Mouse (Mus musculus) CD4-positive, CD25-positive, alpha-beta regulatory T cell, adult 4 months (primary cell): ENCODE results near the gene Bscl2. TPM values are rescaled to one million over a fixed set of nuclear protein-coding genes. Genes with fewer than 3 reads are reported as not detected.
"Not testable (repeated sequence)": the region's sequence is repeated elsewhere in the genome, so short reads cannot be mapped to it uniquely, and the experiment has no call there.

Experiments
- ATAC-seq: one replicate; pipeline ENCODE4 v1.8.0; 2017
- polyA plus RNA-seq, 2 experiments: library from polyadenylated mRNA; unstranded; fragments of 100-300 nt; shearing (Covaris generic); gene quantifications; one replicate each; pipeline ENCODE4 v1.2.1; 2017

The Bscl2 gene
- polyA plus RNA-seq, 2 experiments from 2014 or later, result 86.8 to 98.9 TPM

GRCm38 (mm10) chr19:8831262-8831661, 6.0 kb upstream of the Bscl2 start:
- no peak for ATAC-seq

DNA sequence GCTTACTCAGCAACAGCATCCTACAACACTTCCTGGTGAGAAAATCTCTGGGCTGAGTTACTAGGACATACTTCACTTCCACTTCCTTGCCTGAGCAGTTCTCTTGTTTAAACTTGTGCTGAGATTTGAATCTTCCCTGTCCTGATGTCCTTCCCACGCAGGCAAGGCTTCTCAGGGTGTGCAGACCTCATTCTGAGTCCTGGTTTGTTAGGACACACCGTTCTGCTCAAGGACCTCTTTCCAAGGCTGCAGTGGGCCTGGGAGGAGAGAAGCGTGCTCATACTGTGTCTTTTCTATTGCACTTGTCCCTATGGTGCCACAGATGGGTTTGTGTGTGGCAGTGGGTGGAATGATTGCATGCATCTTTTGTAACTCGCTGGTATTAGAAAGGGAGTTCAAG, 4.3 kb upstream of the Bscl2 start:
- no peak for ATAC-seq

GRCm38 (mm10) chr19:8836327-8836726, 940 bp upstream of the Bscl2 start:
- not testable (repeated sequence) for ATAC-seq

GRCm38 (mm10) chr19:8838041-8838730, 919 bp downstream of the Bscl2 start:
- ATAC-seq, result peak; percentile 14

GRCm38 (mm10) chr19:8839103-8839907, 2.0 kb downstream of the Bscl2 start, which contains the start of gene Gng3:
TSS of gene Gng3 (minus strand) at chr19:8839194.
- ATAC-seq, result no peak

- peak; percentile 17 for ATAC-seq
Observed at GRCm38 (mm10) chr19:8839908-8840791, 2.9 kb downstream of the Bscl2 start.

DNA sequence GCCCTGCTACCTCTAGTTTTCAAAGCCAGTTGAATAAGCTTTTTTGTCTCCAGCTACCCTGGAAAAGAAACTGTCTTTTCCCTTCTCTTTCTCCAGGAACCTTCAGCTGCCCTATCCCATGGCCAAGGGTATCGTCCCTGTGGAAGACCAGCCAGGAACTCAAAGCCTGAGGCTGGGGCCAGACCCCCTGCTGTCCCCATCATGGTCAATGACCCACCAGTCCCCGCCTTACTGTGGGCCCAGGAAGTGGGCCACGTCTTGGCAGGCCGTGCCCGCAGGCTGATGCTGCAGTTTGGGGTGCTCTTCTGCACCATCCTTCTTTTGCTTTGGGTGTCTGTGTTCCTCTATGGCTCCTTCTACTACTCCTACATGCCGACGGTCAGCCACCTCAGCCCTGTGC, 3.7 kb downstream of the Bscl2 start:
- no peak for ATAC-seq

GRCm38 (mm10) chr19:8842961-8843360, 5.7 kb downstream of the Bscl2 start:
- no peak for ATAC-seq

DNA sequence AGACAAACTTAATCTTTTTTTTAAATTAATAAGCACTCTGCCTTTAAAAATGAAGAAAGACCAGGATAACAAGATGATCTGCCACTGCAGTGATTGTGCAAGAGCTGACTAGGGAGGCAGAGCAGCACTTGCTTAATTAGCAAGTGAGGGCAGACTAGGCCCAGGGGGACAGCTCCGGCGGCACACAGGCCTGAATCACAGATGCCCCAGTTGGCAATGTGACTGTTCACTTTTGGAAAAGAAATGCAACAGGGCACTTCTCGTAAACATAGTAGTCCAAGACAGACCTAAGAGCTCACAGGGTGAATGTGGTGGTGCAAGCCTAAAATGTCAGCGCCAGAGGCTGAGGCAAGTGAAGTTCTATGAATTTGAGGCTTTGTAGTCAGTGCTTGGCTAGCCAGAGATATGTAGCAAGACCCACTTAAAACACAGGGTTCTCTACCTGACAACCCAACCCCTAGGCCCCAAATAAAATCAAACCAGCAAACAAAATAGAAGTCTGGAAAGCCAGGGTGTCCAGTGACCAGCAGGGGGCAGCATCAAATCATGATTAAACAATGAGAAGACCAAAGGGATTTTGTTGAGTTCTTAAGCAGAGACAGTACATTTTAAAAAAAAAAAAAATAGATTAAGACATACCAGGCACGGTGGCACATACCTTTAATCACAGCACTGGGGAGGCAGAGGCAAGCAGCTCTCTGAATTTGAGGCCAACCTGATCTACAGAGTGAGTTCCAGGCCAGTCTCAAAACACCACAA, 7.3 kb downstream of the Bscl2 start:
- ATAC-seq, result peak; percentile 49

GRCm38 (mm10) chr19:8848356-8848755, 11.1 kb downstream of the Bscl2 start:
- ATAC-seq, result no peak

- no peak for ATAC-seq
Observed at GRCm38 (mm10) chr19:8850402-8850901, 13.2 kb downstream of the Bscl2 start, which contains the start of gene Lrrn4cl. TSS of gene Lrrn4cl (plus strand) at chr19:8850768.

- no peak for ATAC-seq
Observed at GRCm38 (mm10) chr19:8851639-8852038, 14.4 kb downstream of the Bscl2 start.

DNA sequence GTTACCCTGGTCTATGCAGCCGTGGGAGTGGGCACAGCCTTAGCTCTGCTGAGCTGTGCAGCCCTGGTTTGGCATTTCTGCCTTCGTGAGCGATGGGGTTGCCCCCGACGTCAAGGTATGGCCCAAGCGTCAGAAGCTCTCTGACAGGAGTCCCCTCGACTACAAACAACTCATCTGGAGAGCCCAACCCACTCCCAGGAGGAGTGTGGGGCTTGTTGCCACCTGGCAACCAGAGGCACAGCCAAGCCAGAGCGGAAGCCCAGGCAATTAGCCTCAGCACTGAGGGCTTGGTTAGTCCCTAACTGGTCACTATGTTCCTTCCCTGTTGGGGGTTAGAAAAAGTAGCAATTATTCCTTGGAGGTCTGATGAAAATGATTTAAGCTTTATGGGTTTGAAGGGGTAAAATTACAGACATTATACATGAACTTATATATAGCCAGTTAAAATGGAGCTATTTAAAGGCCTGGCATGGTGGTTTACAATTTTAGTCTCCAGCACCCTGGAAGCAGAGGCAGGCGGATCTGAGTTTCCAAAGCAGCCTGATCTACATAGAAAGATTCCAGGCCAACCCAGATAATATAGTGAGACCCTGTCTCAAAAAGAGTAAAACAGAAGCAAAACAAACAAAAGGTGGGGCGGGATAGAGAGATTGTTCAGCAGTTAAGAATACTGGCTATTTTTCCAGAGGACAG, 15.1 kb downstream of the Bscl2 start:
- ATAC-seq, result no peak

GRCm38 (mm10) chr19:8853117-8853516, 15.8 kb downstream of the Bscl2 start:
- ATAC-seq, result no peak

DNA sequence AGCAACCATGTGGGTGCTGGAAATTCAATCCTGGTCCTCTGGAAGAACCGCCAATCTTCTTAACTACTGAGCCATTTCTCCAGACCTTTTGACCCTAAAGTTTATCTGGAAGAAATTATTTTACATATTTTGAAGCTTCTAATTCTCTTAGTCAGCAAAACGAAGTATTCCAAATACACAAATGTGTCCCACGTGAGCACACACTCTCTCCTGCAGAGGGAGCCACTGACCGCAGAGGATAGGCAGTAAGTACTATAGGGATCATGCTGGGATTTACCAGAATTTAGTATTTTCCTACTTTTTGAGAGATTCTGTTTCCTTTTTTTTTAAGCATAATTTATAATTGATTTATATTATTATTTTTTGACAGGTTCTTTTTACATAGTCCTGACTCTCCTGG, 20.4 kb downstream of the Bscl2 start:
- no peak for ATAC-seq

DNA sequence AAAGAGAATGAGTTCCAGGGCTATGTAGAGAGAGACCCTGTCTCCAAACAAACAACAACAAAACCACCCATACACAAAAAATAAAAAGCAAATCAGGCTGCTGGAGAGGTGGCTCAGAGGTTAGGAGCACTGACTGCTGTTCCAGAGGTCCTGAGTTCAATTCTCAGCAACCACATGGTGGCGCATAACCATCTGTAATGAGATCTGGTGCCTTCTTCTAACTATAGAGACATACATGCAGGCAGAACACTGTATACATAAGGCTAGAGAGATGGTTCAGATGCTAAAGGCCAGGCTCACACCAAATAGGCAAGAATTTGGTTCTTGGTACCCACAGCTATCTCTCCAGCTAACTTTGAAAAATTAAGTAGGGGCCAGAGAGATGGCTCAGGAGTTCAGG, 21.8 kb downstream of the Bscl2 start:
- no peak for ATAC-seq

DNA sequence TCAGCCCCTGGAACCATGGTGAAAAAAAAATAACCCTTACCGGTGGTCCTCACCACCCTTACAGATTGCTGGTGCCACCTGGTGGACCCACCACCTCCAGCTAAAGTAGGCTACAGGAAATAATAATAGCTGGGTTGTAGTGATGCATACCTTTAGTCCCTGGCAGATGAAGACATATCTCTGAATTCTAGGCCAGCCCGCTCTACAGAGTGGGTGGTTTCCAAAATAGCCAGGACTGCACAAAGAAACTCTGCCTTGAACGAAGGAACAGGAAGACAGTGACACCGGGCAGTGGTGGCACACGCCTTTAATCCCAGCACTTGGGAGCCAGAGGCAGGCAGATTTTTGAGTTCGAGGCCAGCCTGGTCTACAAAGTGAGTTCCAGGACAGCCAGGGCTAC, 27.0 kb downstream of the Bscl2 start:
- no peak for ATAC-seq

- ATAC-seq, result not testable (repeated sequence)
Observed at GRCm38 (mm10) chr19:8870381-8870780, 33.1 kb downstream of the Bscl2 start.

DNA sequence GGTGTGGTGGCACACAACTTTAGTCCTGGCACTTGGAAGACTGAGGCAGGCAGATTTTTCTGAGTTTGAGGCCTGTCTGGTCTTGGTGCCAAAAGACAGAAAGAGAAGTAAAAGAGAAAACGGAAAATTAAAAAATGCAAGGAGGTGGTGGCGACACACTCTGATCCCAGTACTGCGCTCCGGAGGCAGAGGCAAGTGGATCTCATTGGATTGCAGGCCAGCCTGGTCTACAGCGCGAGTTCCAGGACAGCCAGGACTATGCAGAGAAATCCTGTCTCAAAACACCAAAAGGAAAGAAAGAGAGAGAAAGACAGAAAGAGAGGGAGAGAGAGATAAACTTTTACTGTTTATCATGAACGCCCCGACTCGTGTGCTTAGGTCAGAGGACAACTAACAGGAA, 33.6 kb downstream of the Bscl2 start:
- peak; percentile 14 for ATAC-seq

DNA sequence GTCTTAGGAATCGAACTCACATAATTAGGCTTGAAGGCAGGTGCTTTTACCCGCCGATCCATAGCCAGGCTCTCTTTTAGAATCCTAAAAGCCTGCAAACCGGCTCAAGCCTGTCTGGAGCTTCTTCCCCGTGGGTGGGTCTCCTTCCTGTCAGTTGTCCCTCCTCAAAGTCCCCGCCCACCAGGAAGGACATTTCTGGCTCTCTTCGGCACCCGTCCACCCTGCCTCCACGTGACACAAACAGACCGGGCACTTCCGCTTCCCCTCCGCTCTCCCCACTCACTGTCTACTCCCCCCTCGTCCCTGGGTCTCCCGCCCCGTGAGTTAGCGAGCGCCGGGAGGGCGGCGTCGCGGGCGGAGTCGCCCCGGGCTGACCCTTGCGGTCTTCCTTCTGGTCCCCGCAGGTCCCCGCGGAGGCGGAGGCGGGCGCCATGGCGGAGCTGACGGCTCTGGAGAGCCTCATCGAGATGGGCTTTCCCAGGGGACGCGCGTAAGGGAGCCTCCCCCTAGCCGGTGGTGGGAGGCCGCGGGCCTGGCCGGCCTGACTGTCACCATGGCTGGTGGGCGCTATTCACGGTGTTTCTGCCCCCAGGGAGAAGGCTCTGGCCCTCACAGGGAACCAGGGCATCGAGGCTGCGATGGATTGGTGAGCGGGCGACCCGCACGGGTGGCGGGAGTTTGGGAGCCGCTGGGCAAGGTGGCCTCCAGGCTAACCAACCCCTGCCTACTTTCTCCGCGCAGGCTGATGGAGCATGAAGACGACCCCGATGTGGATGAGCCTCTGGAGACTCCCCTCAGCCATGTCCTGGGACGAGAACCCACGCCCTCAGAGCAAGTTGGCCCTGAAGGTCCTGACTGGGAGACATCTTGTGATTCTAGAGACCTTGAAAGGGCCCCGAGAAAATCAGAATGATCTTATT, 34.3 kb downstream of the Bscl2 start, which contains the start of gene Ubxn1:
TSS of gene Ubxn1 (plus strand) at position 230 of the 920 bp plus-strand sequence.
- peak; percentile 94 for ATAC-seq
